Mouse (Mus musculus): ENCODE data around the gene Vmn2r48. TPM values are rescaled to one million over a fixed set of nuclear protein-coding genes. Genes with fewer than 3 reads are reported as not detected.
"Not testable (repeated sequence)": the region's sequence is repeated elsewhere in the genome, so short reads cannot be mapped to it uniquely, and the experiment has no call there.

The Vmn2r48 gene
- not detected in 2 replicates for polyA plus RNA-seq (2014; fragmentation: Nextera tagmentation; extraction: Ambion mirVana)

DNA sequence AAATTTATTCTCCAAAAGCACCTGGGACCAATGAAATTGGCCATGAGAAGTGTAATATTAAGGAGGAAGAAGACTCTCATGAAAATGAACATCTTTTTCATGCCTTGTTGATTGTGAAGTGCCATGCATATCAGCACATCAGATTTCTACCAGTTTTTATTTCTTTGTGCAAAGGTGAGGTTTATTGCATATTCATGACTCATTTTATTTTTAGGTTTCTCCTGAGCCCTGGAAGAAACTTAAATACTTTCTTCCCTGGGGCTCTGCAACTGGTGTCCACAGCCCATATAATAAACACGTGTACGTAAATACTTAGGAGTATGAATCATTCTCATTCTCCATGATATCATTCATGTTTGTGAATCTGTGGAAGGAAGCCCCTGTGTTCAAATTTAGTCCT, at the start of gene Vmn2r48:
Gene Vmn2r48, minus strand, starts transcription at position 101 of the 400 bp plus-strand sequence.
- H3K9me3 ChIP-seq (ENCODE audit: control insufficient read depth, low read length); H3K36me3 ChIP-seq (ENCODE audit: control insufficient read depth, insufficient read depth, low read length); ATAC-seq (ENCODE audit: insufficient number of reproducible peaks, low FRiP score, low TSS enrichment, low read depth); H3K9ac ChIP-seq (ENCODE audit: low read length); H3K4me3 ChIP-seq (ENCODE audit: low read depth, low read length); H3K27ac ChIP-seq (replicated peaks; ENCODE audit: low read depth, low read length); H3K27me3 ChIP-seq (ENCODE audit: control insufficient read depth, insufficient read depth, low read length); DNase-seq (ENCODE audit: low spot score); H3K4me2 ChIP-seq (ENCODE audit: low read depth, severe bottlenecking); H3K4me1 ChIP-seq (ENCODE audit: control insufficient read depth, insufficient read depth, low read length): not testable (repeated sequence)
- 85% methylated on average over 2 of the region's 2 CpGs for WGBS

GRCm38 (mm10) chr7:9992157-9992556, 38.8 kb upstream of the Vmn2r48 start, which contains the start of gene Vmn2r49:
Gene Vmn2r49 (minus strand): TSS chr7:9992257.
- not testable (repeated sequence) for H3K27me3 ChIP-seq (ENCODE audit: control insufficient read depth, insufficient read depth, low read length); DNase-seq (ENCODE audit: low spot score); ATAC-seq (ENCODE audit: insufficient number of reproducible peaks, low FRiP score, low TSS enrichment, low read depth); H3K4me3 ChIP-seq (ENCODE audit: low read depth, low read length); H3K27ac ChIP-seq (replicated peaks; ENCODE audit: low read depth, low read length); H3K4me1 ChIP-seq (ENCODE audit: control insufficient read depth, insufficient read depth, low read length); H3K36me3 ChIP-seq (ENCODE audit: control insufficient read depth, insufficient read depth, low read length); H3K4me2 ChIP-seq (ENCODE audit: low read depth, severe bottlenecking); H3K9me3 ChIP-seq (ENCODE audit: control insufficient read depth, low read length); H3K9ac ChIP-seq (ENCODE audit: low read length)
- no CpG with 5 or more reads among the region's 2 CpGs for WGBS

Other genes with a start within 250 kb of the Vmn2r48 start
- not detected in 2 replicates for gene Vmn2r46, start 183.0 kb downstream of the Vmn2r48 start, polyA plus RNA-seq (2014; fragmentation: Nextera tagmentation; extraction: Ambion mirVana)
- not detected in 2 replicates for gene Vmn2r47, start 112.3 kb downstream of the Vmn2r48 start, polyA plus RNA-seq (2014; fragmentation: Nextera tagmentation; extraction: Ambion mirVana)
- gene Vmn2r49, start 38.7 kb upstream of the Vmn2r48 start, polyA plus RNA-seq (2014; fragmentation: Nextera tagmentation; extraction: Ambion mirVana), result not detected in 2 replicates
- not detected in 2 replicates for gene Vmn2r50, start 99.7 kb upstream of the Vmn2r48 start, polyA plus RNA-seq (2014; fragmentation: Nextera tagmentation; extraction: Ambion mirVana)
- gene Vmn2r51, start 152.2 kb upstream of the Vmn2r48 start, polyA plus RNA-seq (2014; fragmentation: Nextera tagmentation; extraction: Ambion mirVana), result not detected in 2 replicates
- gene Vmn2r52, start 223.0 kb upstream of the Vmn2r48 start, polyA plus RNA-seq (2014; fragmentation: Nextera tagmentation; extraction: Ambion mirVana), result not detected in 2 replicates